Mouse (Mus musculus) layer of hippocampus, postnatal 14 days (tissue): ENCODE results near the gene Nr6a1. TPM values are rescaled to one million over a fixed set of nuclear protein-coding genes. Genes with fewer than 3 reads are reported as not detected.
A peak's percentile ranks its signal among the peaks of the same experiment; 100 is the strongest.

ENCODE experiments used
- DNase-seq, 2 experiments: peaks; one replicate each; pipeline ENCODE4 v3.0.0; 2021 to 2022; ENCODE audit warnings: low spot score in 2 of 2, mixed read lengths in 1 of 2
- total RNA-seq, 2 experiments: library from RNA; stranded (reverse); gene quantifications; 2 replicates each; pipeline ENCODE4 v1.2.3; 2021

Nr6a1 gene
- total RNA-seq, 2 experiments from 2014 or later = 4.2 to 6.0 TPM

- DNase-seq = no peak
Observed at GRCm38 (mm10) chr2:38880907-38881672, 46.4 kb downstream of the Nr6a1 start.

- no peak for DNase-seq
Observed at GRCm38 (mm10) chr2:38874544-38875108, 52.9 kb downstream of the Nr6a1 start.

- DNase-seq = no peak
Observed at GRCm38 (mm10) chr2:38872730-38873129, 54.8 kb downstream of the Nr6a1 start.

- no peak for DNase-seq
Observed at GRCm38 (mm10) chr2:38866711-38867110, 60.8 kb downstream of the Nr6a1 start.

- DNase-seq = peak in 1 of 2 experiments; percentile 56
Observed at GRCm38 (mm10) chr2:38864011-38864410, 63.5 kb downstream of the Nr6a1 start.

DNA sequence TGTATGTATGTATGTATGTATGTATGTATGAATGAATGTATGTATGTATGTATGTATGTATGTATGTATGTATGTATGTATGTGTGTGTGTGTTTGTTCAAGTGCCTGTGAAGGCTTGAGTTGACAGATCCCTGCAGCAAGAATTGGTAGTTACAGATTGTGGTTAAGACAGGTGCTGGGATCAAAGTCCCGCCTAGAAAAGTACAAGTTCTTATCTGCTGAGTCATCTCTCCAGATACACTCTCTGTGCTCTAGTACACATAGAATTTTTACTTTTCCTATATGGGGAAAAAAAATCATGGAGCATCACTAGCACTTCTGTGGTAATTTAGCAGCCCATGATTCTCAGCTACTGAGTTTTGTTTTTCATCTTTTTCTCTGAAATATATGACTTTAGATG, 75.7 kb downstream of the Nr6a1 start:
- no peak for DNase-seq

DNA sequence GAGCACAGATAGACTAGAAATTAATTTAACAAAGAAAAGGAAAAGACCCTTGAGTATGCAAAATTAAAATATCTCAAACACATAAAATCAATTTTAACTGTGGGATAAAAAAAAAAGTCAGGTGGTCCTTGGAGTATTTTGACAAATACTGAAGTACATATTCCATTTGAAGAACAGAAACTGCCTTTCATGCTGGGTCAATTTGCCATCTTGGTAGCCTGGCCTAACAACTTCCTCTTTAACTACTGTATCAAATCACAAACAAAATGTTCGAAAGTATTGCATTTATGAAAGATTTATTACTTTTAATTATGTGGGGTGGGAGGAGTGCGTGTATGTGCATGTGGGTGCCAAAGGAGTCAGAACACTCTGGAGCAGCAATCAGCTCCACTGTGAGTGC, 81.2 kb downstream of the Nr6a1 start:
- DNase-seq = no peak

GRCm38 (mm10) chr2:38835489-38835888, 92.0 kb downstream of the Nr6a1 start:
- DNase-seq = no peak

DNA sequence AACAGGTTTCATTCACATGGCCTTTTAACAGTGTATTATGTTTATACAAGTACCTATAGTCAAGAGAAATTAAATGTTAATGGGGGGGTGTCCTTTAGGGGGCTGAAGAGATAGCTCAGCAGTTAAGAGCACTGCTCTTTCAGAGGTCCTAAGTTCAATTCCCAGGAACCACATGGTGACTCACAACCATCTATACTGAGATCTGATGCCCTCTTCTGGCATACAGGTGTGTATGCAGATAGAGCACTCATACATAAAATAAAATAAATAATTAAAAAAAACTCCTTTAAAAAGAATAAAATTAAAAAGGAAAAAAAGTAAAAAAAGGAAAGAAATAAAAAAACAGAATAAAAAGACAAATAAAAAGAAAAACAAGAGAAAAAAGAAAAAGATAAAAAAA, 95.5 kb downstream of the Nr6a1 start:
- DNase-seq = no peak

DNA sequence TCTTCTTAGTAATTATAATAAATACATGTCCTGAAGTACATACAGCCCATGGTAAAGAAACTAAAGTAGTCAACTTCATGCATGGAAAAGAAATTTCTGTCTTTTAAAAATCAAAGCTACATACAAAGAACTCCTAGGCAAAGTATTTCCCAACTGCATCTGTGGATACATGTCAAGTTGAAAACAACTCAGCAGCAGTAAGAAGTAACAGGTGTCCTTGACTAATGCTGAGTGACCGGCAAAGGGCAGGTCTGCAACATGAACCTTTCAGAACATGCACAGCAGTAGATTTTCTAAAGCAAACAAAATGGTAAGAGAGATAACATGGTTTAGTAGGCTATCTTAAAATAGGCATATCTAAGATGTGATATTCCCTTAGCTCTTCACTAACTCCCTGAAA, 98.0 kb downstream of the Nr6a1 start:
- no peak for DNase-seq

GRCm38 (mm10) chr2:38827801-38828306, 99.6 kb downstream of the Nr6a1 start:
- no peak for DNase-seq

GRCm38 (mm10) chr2:38826189-38826588, 101.3 kb downstream of the Nr6a1 start:
- DNase-seq = peak in 1 of 2 experiments; percentile 6

- DNase-seq = peak; percentile 29 to 35
Observed at GRCm38 (mm10) chr2:38824791-38825768, 102.4 kb downstream of the Nr6a1 start.

- peak; percentile 32 for DNase-seq
Observed at GRCm38 (mm10) chr2:38823912-38824583, 103.4 kb downstream of the Nr6a1 start.

GRCm38 (mm10) chr2:38823406-38823805, 104.1 kb downstream of the Nr6a1 start:
- DNase-seq = peak in 1 of 2 experiments; percentile 41

DNA sequence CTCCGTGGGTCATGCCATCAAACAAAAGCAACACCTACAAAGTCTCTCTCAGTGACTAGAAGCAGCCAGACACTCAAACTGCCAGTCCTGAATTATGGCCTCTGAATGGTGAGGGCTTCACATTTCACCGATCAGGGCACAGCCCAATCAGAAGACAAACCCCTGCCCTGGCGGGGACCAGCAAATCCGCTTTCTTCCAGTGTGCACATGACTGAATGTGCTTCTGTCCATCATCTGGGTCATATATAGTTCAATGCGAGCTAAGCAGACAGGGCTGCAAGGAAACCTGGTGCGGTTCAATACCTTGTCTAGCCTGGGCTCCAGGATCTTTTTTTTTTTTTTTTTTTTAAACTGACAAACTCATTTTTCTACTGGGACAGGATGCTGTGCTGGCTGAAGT, 104.5 kb downstream of the Nr6a1 start:
- DNase-seq = peak; percentile 26 to 58

GRCm38 (mm10) chr2:38817487-38817886, 110.0 kb downstream of the Nr6a1 start:
- DNase-seq = no peak

DNA sequence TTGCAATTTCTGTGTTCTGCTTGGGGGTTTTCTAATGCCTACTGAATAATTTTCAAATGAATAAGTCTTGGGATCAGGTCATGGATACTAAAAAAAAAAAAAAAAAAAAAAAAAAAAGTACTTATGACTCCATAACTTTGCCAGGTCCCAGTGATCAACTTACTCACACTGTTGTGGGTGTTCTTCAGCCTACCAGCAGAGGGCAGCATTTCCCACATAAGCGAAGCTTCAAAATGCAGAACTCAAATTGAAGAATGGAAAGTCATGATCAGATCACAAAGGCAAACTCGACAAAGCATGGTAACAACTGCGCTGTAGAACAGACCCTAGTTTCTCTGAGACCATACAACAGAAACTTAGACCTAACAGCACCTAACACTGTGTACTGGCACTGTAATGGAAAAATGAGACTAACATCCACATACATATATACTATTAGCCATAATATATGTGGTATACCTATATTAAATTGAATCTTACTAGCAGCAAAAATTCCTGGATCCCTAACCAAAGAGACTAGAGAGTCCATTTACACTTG, 130.3 kb downstream of the Nr6a1 start:
- peak; percentile 59 to 76 for DNase-seq

DNA sequence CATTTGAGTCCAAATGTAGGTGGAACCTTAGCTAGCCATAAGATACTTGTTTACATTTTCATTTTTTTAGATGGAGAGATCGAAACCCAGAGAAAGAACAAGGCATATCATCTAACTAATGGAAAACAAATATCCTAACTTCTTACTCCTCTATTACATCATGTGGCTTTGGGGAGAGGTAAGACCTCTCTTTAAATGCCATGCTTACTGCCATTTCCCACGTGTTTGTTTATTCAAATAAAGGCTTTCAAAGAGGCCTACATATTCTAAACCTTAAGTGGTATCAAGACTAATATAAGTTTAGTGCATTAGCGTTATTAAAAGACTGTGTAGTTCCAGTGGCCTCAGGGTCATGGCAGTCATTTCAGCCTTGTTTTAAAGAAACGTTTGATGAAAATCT, 140.2 kb downstream of the Nr6a1 start:
- DNase-seq = no peak

- no peak for DNase-seq
Observed at GRCm38 (mm10) chr2:38786216-38786960, 141.1 kb downstream of the Nr6a1 start.
